Mouse (Mus musculus) subcutaneous adipose tissue, adult 2 months (tissue): ENCODE measurements around the gene Gm7682. TPM values are rescaled to one million over a fixed set of nuclear protein-coding genes. Genes with fewer than 3 reads are reported as not detected.

Experiments used
- polyA plus RNA-seq: library from polyadenylated mRNA; depleted of rRNA; stranded (reverse); fragments of >200 nt; gene quantifications from 2 replicates; pipeline ENCODE4 v1.2.3, GENCODE M21; 2012; ENCODE audit warnings: low replicate concordance; rRNA removed

The Gm7682 gene
- not detected in 2 replicates for polyA plus RNA-seq

DNA sequence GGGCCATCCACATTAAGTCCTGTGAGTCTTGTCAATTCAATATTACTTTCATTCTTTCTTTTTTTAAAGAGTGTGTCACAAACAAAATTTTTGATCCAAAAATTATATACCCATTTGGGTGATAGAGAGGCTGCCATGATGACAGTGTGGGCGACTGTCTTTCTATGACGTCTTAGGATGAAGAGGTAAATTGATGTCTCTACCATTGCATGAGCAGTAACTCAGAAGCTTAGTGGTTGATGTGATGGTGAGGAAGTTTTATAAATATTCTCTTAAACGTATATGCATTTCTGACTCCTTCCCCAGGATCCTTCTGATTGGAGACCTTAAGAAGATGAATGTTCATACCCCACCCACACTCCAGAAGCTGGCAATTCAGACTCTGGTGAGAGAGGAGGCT, at the start of gene Gm7682:
Gene Gm7682 (plus strand): TSS at position 301 of the 400 bp plus-strand sequence.

Other genes with a start within 250 kb of the Gm7682 start
- gene Gm3106, start 227.8 kb upstream of the Gm7682 start, polyA plus RNA-seq = not detected in 2 replicates
- gene A430089I19Rik, start 139.0 kb upstream of the Gm7682 start, polyA plus RNA-seq = not detected in 2 replicates
- gene Gm6502, start 131.3 kb upstream of the Gm7682 start, polyA plus RNA-seq = not detected in 2 replicates
- gene AA792892, start 106.0 kb upstream of the Gm7682 start, polyA plus RNA-seq = not detected in 2 replicates
- not detected in 2 replicates for gene Gm3139, start 80.5 kb downstream of the Gm7682 start, polyA plus RNA-seq
- not detected in 2 replicates for gene Gm3147, start 170.6 kb downstream of the Gm7682 start, polyA plus RNA-seq
- not detected in 2 replicates for gene Gm6509, start 178.2 kb downstream of the Gm7682 start, polyA plus RNA-seq
- not detected in 2 replicates for gene Gm6205, start 202.6 kb downstream of the Gm7682 start, polyA plus RNA-seq